Mouse (Mus musculus): ENCODE data around the gene Nfix.

DNA sequence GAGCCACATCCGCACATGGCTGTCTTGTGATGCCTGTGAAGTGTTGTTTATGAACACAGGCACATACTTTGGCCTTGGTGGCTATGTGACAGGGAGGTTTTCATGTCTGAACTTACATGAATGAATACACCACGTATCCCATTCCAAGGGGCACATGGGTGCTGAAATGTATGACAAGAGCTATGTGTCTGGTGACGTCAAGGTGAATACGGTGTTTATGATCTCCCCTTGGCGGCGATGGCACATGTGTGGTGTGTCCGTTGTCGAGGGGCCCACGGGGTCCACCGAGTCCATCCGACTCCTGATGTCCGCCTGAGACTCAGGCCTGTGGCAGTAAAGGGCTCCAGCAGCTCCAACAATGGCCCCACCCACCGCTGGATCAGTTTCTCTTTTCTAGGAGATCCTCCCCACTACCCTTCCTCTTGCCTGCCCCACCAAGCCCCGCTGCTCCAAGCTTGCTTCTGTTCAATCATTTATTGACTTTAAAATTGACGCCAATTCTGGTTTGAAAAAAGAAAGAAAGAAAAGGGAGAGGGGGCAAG lies 2.8 kb downstream of the Nfix start:
- TF ChIP-seq POLR2A (IDR thresholded peaks at IDR 0.05; ENCODE audit: insufficient read depth, low read depth, low read length) (no peak), CTCF (IDR thresholded peaks at IDR 0.05; ENCODE audit: insufficient read depth, low read depth, low read length) (no peak)

Data from olfactory bulb, adult 2 months (tissue).